ENCODE assay signal across 8 mouse cellular contexts in genomic region chr10:56377097-56377965, GRCm38 (mm10). TPM values are rescaled to one million over a fixed set of nuclear protein-coding genes. Genes with fewer than 3 reads are reported as not detected.
DNase-seq lines count a peak whose midpoint lies in the region; ATAC-seq and TF ChIP-seq lines count a peak whose summit lies in the region.

TSS of gene Gja1 (plus strand) at chr10:56377330.

- H3K4me1 ChIP-seq in embryonic facial prominence, embryonic 11.5 days (ENCODE audit: control insufficient read depth, insufficient read depth, low read length) = no peaks in the 10 kb centered on the region
- H3K4me1 ChIP-seq in kidney, adult 2 months (ENCODE audit: control insufficient read depth, insufficient read depth, low read length) = 0 out of 2 replicates have a peak, but pooled peaks cover 5% of the 10 kb centered on the region
- H3K4me1 ChIP-seq in midbrain, embryonic 16.5 days (ENCODE audit: control insufficient read depth, insufficient read depth, low read length) = 0 out of 2 replicates have a peak, but pooled peaks cover 6% of the 10 kb centered on the region

- no peaks in the 10 kb centered on the region for H3K9me3 ChIP-seq in embryonic facial prominence, embryonic 11.5 days (replicated peaks; ENCODE audit: control insufficient read depth, low read length)
- no peaks in the 10 kb centered on the region for H3K9me3 ChIP-seq in midbrain, embryonic 16.5 days (replicated peaks; ENCODE audit: control insufficient read depth, low read length, poor library complexity, severe bottlenecking)

- peak; percentile 14 to 27 for DNase-seq in spleen, postnatal 36 days (ENCODE audit: low spot score in 2 of 2)
- no peak for DNase-seq in spleen, postnatal 4 days (ENCODE audit: low spot score in 2 of 2)
- DNase-seq in embryonic facial prominence, embryonic 11.5 days (ENCODE audit: low spot score) = peak; percentile 87
- DNase-seq in heart, adult 9 months (ENCODE audit: low spot score in 2 of 2) = peak; percentile 75 to 83
- DNase-seq in kidney, adult 2 months = peak; percentile 83
- DNase-seq in liver = peak; percentile 53
- DNase-seq in urinary bladder, postnatal 25 days (ENCODE audit: low spot score) = peak; percentile 36

- ATAC-seq in embryonic facial prominence, embryonic 11.5 days (replicated peaks; ENCODE audit: insufficient number of reproducible peaks, low FRiP score, low TSS enrichment, low read depth) = peak; percentile 53
- no peak for ATAC-seq in midbrain, embryonic 16.5 days

- peak within 1 kb of the TSS; percentile 58 for H3K4me3 ChIP-seq in embryonic facial prominence, embryonic 11.5 days (ENCODE audit: low read depth, low read length)
- peak within 1 kb of the TSS; percentile 69 for H3K4me3 ChIP-seq in kidney, adult 2 months (ENCODE audit: insufficient read depth, low read depth, low read length)
- peak within 1 kb of the TSS; percentile 49 for H3K4me3 ChIP-seq in midbrain, embryonic 16.5 days (ENCODE audit: low read depth, low read length)

- WGBS in embryonic facial prominence, embryonic 11.5 days = under 1% methylated on average over 23 of the region's 23 CpGs
- WGBS in kidney, adult 2 months = under 1% methylated on average over 23 of the region's 23 CpGs
- under 1% methylated on average over 23 of the region's 23 CpGs for WGBS in midbrain, embryonic 16.5 days

- peak within 1 kb of the TSS; percentile 67 for H3K4me2 ChIP-seq in embryonic facial prominence, embryonic 11.5 days (ENCODE audit: low read depth, low read length)
- H3K4me2 ChIP-seq in midbrain, embryonic 16.5 days (ENCODE audit: low read length) = peak within 1 kb of the TSS; percentile 93

- H3K9ac ChIP-seq in embryonic facial prominence, embryonic 11.5 days (replicated peaks; ENCODE audit: low read length) = peak within 1 kb of the TSS; percentile 90
- H3K9ac ChIP-seq in midbrain, embryonic 16.5 days (ENCODE audit: low read depth, low read length) = peak within 1 kb of the TSS; percentile 56

- H3K27ac ChIP-seq in embryonic facial prominence, embryonic 11.5 days (replicated peaks; ENCODE audit: low read depth, low read length) = peak within 1 kb of the TSS; percentile 91
- peak within 1 kb of the TSS; percentile 64 for H3K27ac ChIP-seq in kidney, adult 2 months (ENCODE audit: insufficient read depth, low read depth, low read length)
- peak within 1 kb of the TSS; percentile 36 for H3K27ac ChIP-seq in midbrain, embryonic 16.5 days (ENCODE audit: low read length)

- TF ChIP-seq CTCF in kidney, adult 2 months (conservative IDR thresholded peaks at IDR 0.05; ENCODE audit: insufficient read depth, insufficient read length, low read depth, low read length) = no peak

- H3K36me3 ChIP-seq in embryonic facial prominence, embryonic 11.5 days (replicated peaks; ENCODE audit: control insufficient read depth, insufficient read depth, low read depth, low read length) = no peaks in the 10 kb centered on the region
- no peaks in the 10 kb centered on the region for H3K36me3 ChIP-seq in kidney, adult 2 months (ENCODE audit: control insufficient read depth, insufficient read depth, low read length)
- no peaks in the 10 kb centered on the region for H3K36me3 ChIP-seq in midbrain, embryonic 16.5 days (ENCODE audit: control insufficient read depth, insufficient read depth, low read length)

- H3K27me3 ChIP-seq in embryonic facial prominence, embryonic 11.5 days (ENCODE audit: control insufficient read depth, insufficient read depth, low read length) = no peaks in the 10 kb centered on the region
- H3K27me3 ChIP-seq in kidney, adult 2 months (replicated peaks; ENCODE audit: control insufficient read depth, insufficient read depth, low read length) = no peaks in the 10 kb centered on the region
- H3K27me3 ChIP-seq in midbrain, embryonic 16.5 days (ENCODE audit: control insufficient read depth, insufficient read depth, low read depth, low read length) = peaks cover 10% of the 10 kb centered on the region; the same call in 1 of the 2 replicates

- TF ChIP-seq POLR2A in kidney, adult 2 months (IDR thresholded peaks at IDR 0.05; ENCODE audit: low read depth, low read length) = no peak

RNA-seq across cellular contexts. Expression of gene Gja1, which starts in this region (rescaled TPM):
- 367 and 391 TPM in 2 replicates for polyA plus RNA-seq in embryonic facial prominence, embryonic 11.5 days (2014; fragmentation: Nextera tagmentation; extraction: Ambion mirVana)
- 3.3 and 5.6 TPM in 2 replicates for polyA plus RNA-seq in kidney, adult 2 months (2012; rRNA removed)
- polyA plus RNA-seq in midbrain, embryonic 16.5 days (2015; fragmentation: Nextera tagmentation; extraction: Ambion mirVana) = 83.6 and 99.9 TPM in 2 replicates

Comparison
In these comparisons a context has a peak if more than half of its experiments do, and no peak if none do; other contexts are left out.
1. RNA of gene Gja1 (polyA plus RNA-seq): 367 to 391 TPM in embryonic facial prominence, embryonic 11.5 days and 83.6 to 99.9 TPM in midbrain, embryonic 16.5 days; 3.3 to 5.6 TPM in kidney, adult 2 months; every median in the first group is over 10 times any median in the second.
2. DNase-seq: peak in spleen, postnatal 36 days (2 of 2), embryonic facial prominence, embryonic 11.5 days (single experiment), heart, adult 9 months (2 of 2), kidney, adult 2 months (single experiment), liver (single experiment) and urinary bladder, postnatal 25 days (single experiment); none in spleen, postnatal 4 days (0 of 2).
3. H3K27ac ChIP-seq: peak in every context shown above with its lines; median percentile 91 in embryonic facial prominence, embryonic 11.5 days; 64 in kidney, adult 2 months; 36 in midbrain, embryonic 16.5 days.
4. Peak in every context shown above with its lines, with median percentiles within 50 percentile points of each other: H3K4me3 ChIP-seq.